Mouse (Mus musculus) kidney, embryonic 15.5 days (tissue): ENCODE measurements at regions not wholly inside any gene's neighbourhood (a gene's known extent, or its start where the extent isn't known, plus 50 kb on each side); places are given as distances from the start of the nearest gene placed in this dataset.

Source experiments
- ATAC-seq: fragments of 200-750 bp; cut with Nextera tagmentation; replicated peaks from 2 replicates; pipeline ENCODE4 v1.8.0; 2017; ENCODE audit warnings: moderate TSS enrichment; ENCODE audit not compliant: low FRiP score
- H3K27ac ChIP-seq: fragments of 300-500 bp; sonication (generic); 2 replicates; pipeline ENCODE4 v1.5.1; 2015; ENCODE audit warnings: mild to moderate bottlenecking, inconsistent platforms
- H3K27me3 ChIP-seq: fragments of 300-500 bp; sonication (generic); 2 replicates; pipeline ENCODE4 v1.6.1; 2015; ENCODE audit warnings: inconsistent platforms
- H3K36me3 ChIP-seq: fragments of 300-500 bp; sonication (generic); 2 replicates; pipeline ENCODE4 v1.6.1; 2015; ENCODE audit warnings: inconsistent platforms
- H3K4me1 ChIP-seq: fragments of 300-500 bp; sonication (generic); 2 replicates; pipeline ENCODE4 v1.6.1; 2015; ENCODE audit warnings: inconsistent platforms
- H3K4me2 ChIP-seq: fragments of 300-500 bp; sonication (generic); 2 replicates; pipeline ENCODE4 v1.6.1; 2015; ENCODE audit warnings: moderate library complexity, mild to moderate bottlenecking, inconsistent platforms
- H3K4me3 ChIP-seq: fragments of 300-500 bp; sonication (generic); replicated peaks from 2 replicates; pipeline ENCODE4 v1.5.1; 2015; ENCODE audit warnings: mild to moderate bottlenecking, inconsistent platforms
- H3K9ac ChIP-seq: fragments of 300-500 bp; sonication (generic); 2 replicates; pipeline ENCODE4 v1.6.1; 2015; ENCODE audit warnings: mild to moderate bottlenecking, inconsistent platforms
- H3K9me3 ChIP-seq: fragments of 300-500 bp; sonication (generic); replicated peaks from 2 replicates; pipeline ENCODE4 v1.6.1; 2016; ENCODE audit warnings: inconsistent platforms
- WGBS: fragments of 180-500 bp; shearing (Covaris S2); methylation state at CpG from one replicate; pipeline ENCODE4 v1.1.7; 2015; ENCODE audit warnings: mixed read lengths; 5-methylcytosine and 5-hydroxymethylcytosine counted together

- Histone ChIP-seq H3K27ac (no peak overlapping the region), H3K4me1 (no peaks in the 10 kb centered on the region), H3K27me3 (no peaks in the 10 kb centered on the region), H3K9me3 (no peaks in the 10 kb centered on the region), H3K4me3 (no peak overlapping the region), H3K4me2 (no peak overlapping the region), H3K36me3 (no peaks in the 10 kb centered on the region), H3K9ac (no peak overlapping the region)
- no peak for ATAC-seq
- WGBS: 84% methylated on average over 7 of the region's 7 CpGs
Observed at GRCm38 (mm10) chr3:10697698-10698452, 362.4 kb upstream of the Gm38303 start.

- 53% methylated on average over 4 of the region's 4 CpGs for WGBS
- no peaks in the 10 kb centered on the region for H3K9me3 ChIP-seq
- H3K4me2 ChIP-seq: no peak overlapping the region
- no peak for ATAC-seq
- no peak overlapping the region for H3K27ac ChIP-seq
- H3K27me3 ChIP-seq: no peaks in the 10 kb centered on the region
- H3K4me3 ChIP-seq: no peak overlapping the region
- H3K36me3 ChIP-seq: no peaks in the 10 kb centered on the region
- no peaks in the 10 kb centered on the region for H3K4me1 ChIP-seq
- no peak overlapping the region for H3K9ac ChIP-seq
Observed at GRCm38 (mm10) chr3:10685501-10685951, 350.0 kb upstream of the Gm38303 start.

GRCm38 (mm10) chr3:10684885-10685500, 349.5 kb upstream of the Gm38303 start:
- Histone ChIP-seq H3K9ac (no peak overlapping the region), H3K4me1 (no peaks in the 10 kb centered on the region), H3K9me3 (no peaks in the 10 kb centered on the region), H3K4me3 (no peak overlapping the region), H3K36me3 (no peaks in the 10 kb centered on the region), H3K27me3 (no peaks in the 10 kb centered on the region), H3K4me2 (no peak overlapping the region), H3K27ac (no peak overlapping the region)
- 60% methylated on average over 6 of the region's 6 CpGs for WGBS
- ATAC-seq: 0 out of 2 replicates have a peak, but pooled peaks have one; percentile 58

GRCm38 (mm10) chr3:10681938-10682337, 346.5 kb upstream of the Gm38303 start:
- Histone ChIP-seq H3K9me3 (no peaks in the 10 kb centered on the region), H3K4me3 (no peak overlapping the region), H3K36me3 (no peaks in the 10 kb centered on the region), H3K4me1 (no peaks in the 10 kb centered on the region), H3K27me3 (no peaks in the 10 kb centered on the region), H3K9ac (no peak overlapping the region), H3K27ac (no peak overlapping the region), H3K4me2 (no peak overlapping the region)
- ATAC-seq: no peak

GRCm38 (mm10) chr3:10647975-10648511, 312.6 kb upstream of the Gm38303 start:
- Histone ChIP-seq H3K27me3 (no peaks in the 10 kb centered on the region), H3K4me1 (no peaks in the 10 kb centered on the region), H3K4me2 (no peak overlapping the region), H3K9me3 (no peaks in the 10 kb centered on the region), H3K27ac (no peak overlapping the region), H3K4me3 (no peak overlapping the region), H3K36me3 (no peaks in the 10 kb centered on the region), H3K9ac (no peak overlapping the region)
- ATAC-seq: no peak
- whole genome bisulfite sequencing: 80% methylated on average over 3 of the region's 3 CpGs
